Mouse (Mus musculus) cerebellum, postnatal 25 days (tissue): ENCODE results near the gene Tmtc1.

Experiments used
- DNase-seq, 2 experiments: peaks; one replicate each; pipeline ENCODE4 v3.0.0; 2021; ENCODE audit warnings: mixed read lengths in 2 of 2

Tmtc1 gene

DNA sequence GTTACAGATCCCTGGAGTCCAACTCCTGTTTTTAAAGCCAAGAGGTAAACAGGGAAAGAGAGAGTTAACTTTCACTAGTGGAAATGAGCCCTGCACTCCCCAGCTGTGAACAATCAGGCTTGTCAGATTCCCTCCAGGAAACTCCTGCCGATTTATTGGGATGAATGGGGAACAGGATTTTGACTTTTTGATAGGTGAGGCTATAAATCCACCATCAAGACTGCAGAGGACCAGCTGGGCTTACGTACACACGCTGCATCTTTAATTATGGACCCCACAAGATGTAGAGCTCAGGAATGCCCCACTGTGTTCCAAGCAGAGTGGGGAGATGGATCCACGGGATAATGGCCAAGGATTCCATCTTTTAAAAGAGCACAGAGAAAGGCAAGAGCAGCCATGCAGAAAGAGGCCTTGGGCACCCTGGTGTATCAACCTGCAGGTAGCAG, 77.1 kb downstream of the Tmtc1 start:
- no peak for DNase-seq

DNA sequence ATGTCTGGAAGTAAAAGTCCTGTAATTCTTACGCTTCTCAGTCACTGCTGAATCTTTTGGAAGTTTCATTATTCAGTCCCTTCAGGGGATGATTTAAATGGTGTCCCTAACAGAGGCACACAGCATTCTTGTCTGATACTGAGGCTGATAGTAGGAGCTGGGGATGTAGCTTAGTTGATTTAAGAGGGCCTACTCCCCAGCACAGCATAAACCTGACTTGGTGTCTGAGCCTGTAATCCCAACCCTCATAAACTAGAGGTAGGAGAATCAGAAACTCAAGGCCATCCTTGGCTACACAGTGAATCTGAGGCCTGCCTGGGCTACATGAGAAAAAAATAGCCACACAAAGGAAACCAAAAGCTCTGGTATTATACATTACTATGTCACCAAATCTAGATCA, 77.6 kb downstream of the Tmtc1 start:
- DNase-seq = no peak

GRCm38 (mm10) chr6:148363162-148363561, 81.0 kb downstream of the Tmtc1 start:
- no peak for DNase-seq

DNA sequence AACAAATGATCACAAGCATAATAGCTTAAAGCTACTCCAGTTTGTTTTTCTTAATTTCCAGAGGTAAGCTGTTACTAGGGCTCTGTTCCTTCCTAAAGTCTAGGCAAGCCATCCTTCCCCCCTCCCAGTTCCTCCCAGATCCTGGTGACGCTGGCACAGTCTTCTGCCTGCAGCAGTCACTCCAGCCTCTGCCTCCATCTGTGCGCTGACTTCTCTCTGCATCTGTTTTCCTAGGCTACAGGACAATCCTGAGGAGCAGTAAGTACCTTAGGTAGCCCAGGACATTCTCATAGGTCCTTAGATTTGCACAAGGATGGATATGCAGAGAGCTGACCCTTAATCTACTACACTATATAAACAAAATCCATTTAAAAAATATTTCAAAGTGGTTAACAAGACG, 81.7 kb downstream of the Tmtc1 start:
- DNase-seq = no peak

- DNase-seq = no peak
Measured at GRCm38 (mm10) chr6:148359348-148359905, 84.8 kb downstream of the Tmtc1 start.

GRCm38 (mm10) chr6:148358580-148359246, 85.5 kb downstream of the Tmtc1 start:
- no peak for DNase-seq

DNA sequence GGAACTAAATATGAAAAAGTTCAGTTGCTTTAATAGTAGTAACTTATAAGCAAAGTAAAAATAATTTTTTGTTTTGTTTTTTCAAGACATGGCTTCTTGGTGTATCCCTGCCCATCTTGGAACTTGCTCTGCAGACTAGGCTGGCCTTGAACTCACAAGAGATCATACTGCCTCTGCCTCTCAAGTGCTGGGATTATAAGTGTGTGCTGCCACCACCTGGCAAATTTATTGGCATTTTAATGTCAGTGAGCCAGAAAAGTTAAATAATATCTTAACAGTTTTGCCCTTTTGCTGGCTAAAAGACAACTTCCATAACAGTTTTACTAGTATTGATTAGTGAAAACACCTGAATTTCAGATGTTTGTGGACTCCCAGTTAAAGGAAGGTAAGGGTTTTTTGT, 88.0 kb downstream of the Tmtc1 start:
- no peak for DNase-seq

- peak; percentile 53 to 73 for DNase-seq
Measured at GRCm38 (mm10) chr6:148354509-148355474, 89.4 kb downstream of the Tmtc1 start.

DNA sequence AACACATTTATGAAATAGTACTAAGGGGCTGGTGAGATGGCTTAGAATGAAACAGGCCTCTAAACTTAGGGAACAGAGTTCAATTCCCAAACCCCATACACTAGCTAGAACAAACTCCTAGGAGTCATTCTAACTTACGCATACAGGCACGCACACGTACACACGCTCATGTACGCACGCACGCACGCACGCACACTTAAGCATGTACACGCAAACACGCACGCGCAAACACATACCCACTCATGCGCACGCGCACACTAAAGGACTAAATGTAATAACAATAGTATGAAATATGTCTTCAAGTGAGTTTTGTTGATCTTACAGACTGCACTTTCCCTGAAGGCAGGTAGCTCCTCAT, 90.1 kb downstream of the Tmtc1 start:
- no peak for DNase-seq

DNA sequence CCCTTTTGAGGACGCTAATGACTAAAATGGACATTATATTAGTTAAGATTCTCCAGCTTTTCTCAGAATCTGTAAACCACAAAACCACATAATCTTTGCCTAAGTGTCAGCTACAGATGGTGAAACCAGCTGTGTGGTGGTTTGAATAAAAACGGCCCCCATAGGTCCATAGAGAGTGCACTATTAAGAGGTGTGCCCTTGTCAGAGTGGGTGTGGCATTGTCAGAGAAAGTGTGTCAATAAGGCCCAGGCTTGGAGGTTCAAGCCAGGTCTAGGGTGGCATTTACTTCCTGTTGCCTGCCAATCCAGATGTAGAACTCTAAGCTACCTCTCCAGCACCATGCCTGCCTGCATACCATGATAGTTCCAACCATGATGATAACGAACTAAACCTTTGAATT, 99.2 kb downstream of the Tmtc1 start:
- no peak for DNase-seq

- no peak for DNase-seq
Measured at GRCm38 (mm10) chr6:148342191-148342590, 102.0 kb downstream of the Tmtc1 start.

GRCm38 (mm10) chr6:148341765-148342164, 102.4 kb downstream of the Tmtc1 start:
- DNase-seq = no peak

- DNase-seq = no peak
Measured at GRCm38 (mm10) chr6:148338326-148338957, 105.7 kb downstream of the Tmtc1 start.

DNA sequence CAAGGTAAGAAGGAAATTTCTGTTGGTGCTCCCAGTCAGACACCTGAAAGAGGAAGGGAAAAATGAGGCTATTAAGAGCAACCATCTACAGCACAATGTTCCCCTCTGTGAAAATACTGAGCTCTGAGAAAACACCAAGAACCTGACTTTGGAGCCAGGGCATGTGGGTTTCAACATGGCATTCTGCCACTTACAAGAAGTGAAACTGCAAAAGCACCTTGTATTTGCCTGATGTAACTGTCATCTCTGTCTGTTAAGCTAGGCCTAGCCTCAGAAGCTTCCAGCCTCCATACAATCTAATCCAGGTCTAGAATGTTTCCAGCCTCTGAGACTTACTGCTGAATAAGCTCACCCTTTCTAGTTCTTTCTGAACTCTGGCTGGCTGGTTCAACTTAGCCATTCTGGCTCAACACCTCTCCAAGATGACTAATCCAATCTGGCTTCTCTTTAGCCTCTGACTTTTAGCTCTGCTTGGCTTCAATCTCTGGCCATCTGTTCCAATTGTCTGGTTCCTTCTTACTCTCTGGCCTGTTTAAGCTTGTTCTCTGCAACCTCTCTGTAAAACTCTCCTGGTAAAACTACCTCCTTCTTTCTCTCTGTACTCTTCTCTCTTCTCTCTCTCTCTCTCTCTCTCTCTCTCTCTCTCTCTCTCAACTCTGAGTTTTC, 107.8 kb downstream of the Tmtc1 start:
- no peak for DNase-seq

- DNase-seq = no peak
Measured at GRCm38 (mm10) chr6:148331916-148332315, 112.3 kb downstream of the Tmtc1 start.

GRCm38 (mm10) chr6:148329976-148330375, 114.2 kb downstream of the Tmtc1 start:
- DNase-seq = no peak

DNA sequence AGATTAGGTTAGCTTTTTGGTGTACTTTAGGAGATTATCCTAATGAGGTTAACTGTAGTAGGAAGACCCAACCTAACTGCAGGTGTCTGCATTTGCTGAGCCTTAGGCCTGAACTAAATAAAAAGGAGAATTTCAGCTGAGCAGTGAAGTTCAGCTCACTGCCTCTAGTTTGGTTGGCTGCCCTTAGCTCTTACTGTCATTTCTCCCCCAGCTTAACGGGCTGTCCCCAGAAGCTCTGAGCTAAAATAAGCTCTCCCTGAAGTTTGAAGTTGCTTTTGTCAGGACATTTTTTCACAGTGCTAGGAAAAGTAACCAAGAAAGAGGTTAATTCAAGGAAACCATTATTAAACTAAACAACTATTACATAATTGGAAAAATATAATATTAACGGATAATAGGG, 115.3 kb downstream of the Tmtc1 start:
- DNase-seq = no peak

DNA sequence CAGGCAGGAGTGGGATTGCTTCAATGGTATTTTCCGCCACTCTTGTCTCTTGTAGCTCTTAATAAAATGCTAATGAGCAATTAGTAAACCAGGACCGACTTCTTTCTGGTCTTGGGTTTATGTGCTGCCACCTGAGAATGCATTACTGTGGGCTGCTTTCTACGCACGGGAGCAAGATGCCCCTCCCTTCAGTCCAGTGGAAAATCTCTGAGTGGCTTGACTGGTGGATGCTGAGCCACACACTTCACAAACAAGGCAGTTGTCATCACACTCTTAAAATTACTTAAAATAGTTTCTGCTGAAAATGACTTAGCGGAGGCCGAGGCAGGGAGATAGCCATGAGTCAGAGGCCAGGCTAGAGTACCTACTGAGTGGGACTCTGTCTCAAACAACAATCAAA, 116.1 kb downstream of the Tmtc1 start:
- DNase-seq = no peak

DNA sequence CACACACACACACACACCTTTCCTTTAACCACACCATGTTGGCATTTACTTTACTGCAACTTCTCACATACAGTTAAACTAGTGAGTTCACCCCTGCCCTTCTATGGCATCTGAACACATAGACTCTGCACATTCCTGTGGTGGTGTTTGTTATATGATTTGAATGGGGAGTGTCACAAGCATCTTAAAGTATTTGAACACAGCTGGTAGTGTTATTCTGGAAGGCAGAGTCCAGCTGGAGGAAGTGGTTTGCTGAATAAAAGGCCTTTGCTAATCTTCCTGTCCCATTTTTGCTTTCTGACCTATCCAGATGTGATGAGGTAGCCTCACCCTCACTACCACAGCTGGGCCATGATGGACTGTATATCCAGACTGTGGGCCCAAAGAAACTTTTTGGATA, 125.5 kb downstream of the Tmtc1 start:
- DNase-seq = no peak

DNA sequence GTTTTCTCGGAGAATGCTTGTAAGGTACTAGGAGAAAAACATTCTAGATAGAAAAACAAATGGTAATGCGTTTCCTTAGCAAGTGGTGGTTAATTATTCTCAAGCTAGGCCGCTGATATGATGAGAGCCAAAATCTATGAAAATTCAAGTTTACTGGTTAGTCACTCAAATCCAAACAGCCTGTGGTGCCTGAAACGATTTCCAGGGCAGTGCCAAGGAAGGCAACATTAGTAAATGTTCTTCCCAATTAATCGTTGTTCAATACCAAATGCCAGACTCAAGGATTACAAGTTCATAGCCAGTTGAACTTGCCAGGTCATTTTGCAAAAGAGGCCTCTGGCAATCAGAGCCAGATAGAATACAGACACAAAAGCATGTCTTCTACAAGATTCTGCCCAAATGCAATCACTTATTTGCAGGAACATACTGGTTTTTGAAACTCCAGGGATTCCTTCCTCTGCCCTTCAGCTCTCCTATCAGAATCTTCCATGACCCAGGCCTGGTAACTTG, 128.6 kb downstream of the Tmtc1 start:
- DNase-seq = no peak

DNA sequence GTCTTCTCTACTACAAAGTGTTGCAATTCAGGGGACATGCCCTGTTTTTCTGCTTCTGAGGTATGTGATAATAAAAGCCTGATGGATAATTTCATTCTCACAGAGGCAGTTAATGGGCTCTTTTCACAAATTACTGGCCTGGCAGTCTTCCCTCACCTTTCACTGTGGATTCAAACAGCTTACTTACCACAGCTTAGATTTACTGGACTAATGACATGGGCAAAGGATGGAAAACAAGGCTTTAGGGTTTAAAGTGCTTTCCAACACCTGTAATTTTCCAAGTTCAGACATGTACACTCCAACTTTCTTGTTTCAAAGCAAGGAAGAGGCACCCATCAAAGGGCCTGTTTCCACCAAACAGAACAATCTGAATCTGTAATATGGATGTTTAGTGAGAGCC, 129.1 kb downstream of the Tmtc1 start:
- DNase-seq = no peak

- DNase-seq = no peak
Measured at GRCm38 (mm10) chr6:148310981-148311380, 133.2 kb downstream of the Tmtc1 start.

- no peak for DNase-seq
Measured at GRCm38 (mm10) chr6:148305821-148306220, 138.4 kb downstream of the Tmtc1 start.
